Mouse (Mus musculus): ENCODE measurements at regions not wholly inside any gene's neighbourhood (a gene's known extent, or its start where the extent isn't known, plus 50 kb on each side); places are given as distances from the start of the nearest gene placed in this dataset.

DNA sequence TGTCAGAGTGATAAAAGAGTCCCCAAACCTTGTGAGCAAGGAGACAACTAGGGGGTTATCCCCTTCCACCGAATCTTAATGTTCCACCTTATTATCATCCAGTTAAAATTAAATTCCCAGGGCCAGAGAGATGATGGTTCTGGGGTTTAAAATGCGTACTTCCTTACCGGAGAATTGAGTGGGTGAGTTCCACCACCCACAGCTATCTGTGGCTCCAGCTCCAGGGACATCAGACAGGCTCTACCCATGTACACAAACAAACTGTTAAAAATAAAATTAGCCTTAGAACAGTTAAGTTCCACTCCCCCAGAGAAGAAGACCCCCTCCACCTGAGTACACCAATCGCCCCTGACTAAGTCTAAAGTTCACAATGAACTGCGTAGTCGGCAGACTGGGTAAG lies 52.0 kb upstream of the Mgat5 start:
- no peak for DNase-seq

DNA sequence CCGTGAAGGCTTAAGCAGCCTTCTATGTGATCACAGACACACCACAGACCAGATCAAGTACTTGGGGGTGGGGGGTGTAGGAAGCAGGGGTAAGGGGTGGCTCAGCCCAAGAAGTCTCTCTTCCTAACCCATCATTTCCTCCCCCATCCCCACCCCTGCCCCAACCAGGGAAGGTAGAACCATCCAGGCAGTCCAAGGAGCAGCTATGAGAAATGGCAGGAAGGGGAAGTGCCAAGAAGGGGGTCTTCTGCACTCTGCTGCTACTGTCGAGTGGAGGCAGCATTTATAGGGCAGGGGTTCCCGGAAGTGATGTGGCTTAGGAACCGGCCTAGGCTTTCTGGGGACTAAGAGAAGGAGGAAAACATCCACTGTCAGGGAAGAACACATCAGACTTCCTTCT lies 69.3 kb upstream of the Mgat5 start:
- no peak for DNase-seq

DNA sequence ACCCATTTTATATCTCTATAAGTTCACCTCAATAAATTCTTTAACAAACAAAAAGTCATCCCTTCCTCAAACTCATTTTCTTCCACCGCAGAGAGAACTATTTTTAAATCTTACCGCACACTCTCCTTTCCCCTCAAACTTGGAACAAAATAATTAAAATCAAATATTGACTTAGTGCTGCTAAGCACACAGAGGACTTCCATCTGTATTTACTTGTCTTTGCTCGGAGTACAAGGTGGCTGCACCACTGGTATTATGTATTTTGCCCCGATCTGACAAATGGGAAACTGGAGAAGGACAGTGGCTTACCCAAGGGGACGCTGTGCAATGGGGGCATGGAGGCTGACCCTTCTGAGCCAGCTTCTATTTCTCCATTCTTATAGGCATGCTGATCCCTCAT lies 72.9 kb upstream of the Mgat5 start:
- no peak for DNase-seq

DNA sequence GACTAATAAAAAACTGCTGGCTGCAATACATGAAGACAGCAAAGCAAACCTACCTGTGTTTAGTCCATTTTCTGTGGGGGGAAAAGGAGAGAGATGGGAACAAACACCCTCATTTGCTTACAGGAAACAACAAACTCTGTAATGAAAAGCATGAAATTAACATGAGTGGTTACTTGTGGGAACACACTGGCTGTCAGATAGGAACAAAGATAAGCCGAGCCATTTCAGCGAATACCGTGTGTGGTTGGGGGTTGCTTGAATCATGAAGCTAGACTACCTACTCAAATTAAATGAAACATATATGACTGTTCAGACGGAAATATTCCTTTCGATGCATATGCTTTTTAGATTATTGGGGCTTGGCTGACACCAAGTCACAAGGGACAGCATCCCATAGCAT lies 80.0 kb upstream of the Mgat5 start:
- no peak for DNase-seq

DNA sequence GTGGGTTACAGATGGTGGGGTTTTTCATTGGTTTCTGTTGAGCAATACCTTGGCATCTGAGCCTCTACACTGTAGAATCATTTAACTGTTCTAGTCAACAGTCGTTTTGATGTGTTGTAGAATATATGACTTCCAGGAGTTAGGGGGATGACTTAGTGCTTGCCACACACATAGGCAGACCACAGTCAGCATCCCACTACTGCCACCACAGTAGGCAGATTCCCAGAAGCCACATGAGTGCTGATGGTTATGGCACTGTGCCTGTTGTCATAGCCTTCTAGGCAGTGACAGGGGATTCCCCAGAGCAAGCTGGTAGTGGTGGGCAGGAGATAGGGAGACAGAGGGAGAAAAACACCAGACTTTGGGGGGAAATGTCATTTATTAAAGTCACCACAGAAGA lies 86.8 kb upstream of the Mgat5 start:
- DNase-seq: no peak

DNA sequence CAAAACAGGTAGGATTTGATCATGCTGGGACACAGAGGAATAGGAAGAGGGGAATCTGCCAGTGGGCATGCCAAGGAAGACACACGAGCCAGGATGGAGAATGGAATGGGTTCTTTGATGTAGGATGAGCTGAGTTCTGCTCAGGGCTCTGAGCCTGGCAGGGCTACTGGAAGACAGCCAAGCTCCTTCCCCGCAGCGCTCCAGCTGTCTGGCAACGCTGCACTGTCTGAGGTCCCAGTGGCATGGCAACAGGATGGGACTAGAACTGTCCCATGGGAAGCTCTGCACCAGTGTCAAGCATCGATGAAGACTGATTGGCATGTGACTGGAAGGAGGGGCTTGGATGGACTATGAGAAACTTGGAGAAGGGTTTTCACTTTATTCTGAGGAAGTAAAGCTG lies 97.3 kb upstream of the Mgat5 start:
- DNase-seq: no peak

DNA sequence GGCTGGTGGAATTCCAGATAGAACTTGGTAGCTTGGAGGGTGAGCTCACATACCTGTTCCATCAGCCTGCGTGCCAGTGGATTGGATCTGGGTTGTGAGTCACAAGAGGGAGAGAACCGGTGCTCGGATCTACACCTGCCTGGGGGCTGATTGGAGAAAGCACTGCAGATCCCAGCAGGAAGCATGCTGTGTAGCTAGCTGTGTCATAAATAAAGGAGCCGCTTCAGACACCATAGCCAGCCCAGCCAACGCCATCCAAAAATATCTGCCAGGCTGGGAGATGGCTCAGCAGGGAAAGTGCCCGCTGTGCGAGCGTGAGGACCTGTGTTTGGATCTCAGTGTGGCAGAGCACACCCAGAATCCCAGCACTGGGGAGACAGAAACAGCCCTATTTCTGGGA lies 99.0 kb upstream of the Mgat5 start:
- no peak for DNase-seq

DNA sequence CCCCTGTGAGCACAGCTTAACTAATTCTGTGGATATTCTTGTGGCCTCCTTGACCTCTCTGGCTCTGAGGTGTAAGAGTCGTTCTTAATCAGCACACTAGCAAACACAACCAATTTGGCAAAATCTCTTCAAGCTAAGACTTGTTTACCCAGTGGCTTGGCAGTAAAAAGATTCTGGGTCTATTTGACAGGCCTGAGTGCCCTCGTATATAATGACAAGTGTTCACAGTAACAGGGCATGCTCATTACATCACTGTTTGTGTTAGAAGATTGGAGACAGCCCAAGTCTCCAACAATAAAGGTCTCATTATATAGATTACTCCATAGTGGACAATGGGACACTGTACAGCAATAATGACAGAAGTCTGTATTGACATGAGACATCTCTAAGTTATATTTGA lies 101.2 kb upstream of the Mgat5 start:
- no peak for DNase-seq

DNA sequence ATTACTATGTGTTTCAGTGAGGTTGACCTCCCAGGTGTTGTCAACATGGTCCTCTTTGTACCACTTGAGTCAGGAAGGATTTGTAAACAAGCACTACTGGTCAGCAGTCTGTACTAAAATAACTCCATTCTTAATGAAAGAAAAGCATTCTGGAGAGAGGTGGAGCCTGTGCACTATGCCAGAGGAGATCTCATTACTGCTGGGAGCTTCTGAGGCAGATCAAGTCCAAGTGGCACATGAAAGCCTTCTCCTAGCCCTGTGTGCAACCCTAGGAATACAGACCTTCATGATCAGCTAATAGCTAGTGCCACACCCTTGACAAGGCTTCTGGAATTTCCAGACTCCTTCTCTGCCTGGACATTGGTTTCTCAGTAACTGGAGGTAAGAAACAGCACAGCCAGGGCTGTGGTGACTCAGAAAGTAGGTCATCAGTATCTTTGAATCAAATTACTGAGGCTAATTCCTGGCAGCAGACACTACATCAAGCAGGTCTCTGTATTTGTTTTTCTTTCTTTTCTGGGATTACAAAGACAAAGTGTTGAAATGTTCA lies 105.9 kb upstream of the Mgat5 start:
- no peak for DNase-seq

DNA sequence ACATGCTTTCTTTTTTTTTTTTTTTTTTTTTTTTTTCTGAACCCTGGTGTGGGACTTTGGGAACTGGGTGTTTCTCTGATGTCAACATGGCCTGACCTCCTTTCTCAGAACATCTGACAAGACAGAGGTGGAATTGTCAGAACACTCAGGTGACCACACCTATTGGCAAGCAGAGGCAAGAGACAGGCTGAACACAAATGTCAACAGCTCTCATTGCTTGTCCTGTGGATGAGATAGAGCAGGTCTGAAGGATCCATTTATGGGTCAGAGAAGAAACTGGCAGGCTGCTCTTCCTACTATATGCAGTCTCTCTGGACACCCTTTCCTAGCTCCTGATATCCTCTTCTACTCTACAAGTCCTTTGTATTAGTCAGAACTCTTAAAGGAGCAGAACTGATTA lies 117.2 kb upstream of the Mgat5 start:
- no peak for DNase-seq

DNA sequence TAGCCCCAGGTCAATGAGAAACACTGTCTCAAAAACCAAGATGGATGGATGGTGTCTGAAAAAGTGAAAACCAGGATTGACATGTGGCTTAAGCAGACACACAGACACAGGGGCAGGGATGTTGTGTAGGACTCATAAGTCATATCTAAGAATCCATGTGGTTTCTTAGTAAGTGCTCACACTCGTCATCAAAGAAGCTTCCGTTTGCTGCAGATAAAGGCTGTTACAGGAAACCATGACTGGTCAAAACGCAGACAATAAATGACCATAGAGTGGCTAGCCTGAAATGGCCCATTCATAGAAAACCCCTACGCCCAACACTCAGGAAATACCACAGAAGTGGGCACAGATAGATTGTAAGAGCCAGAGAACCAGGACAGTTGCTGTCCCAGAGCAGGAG lies 118.8 kb upstream of the Mgat5 start:
- no peak for DNase-seq

DNA sequence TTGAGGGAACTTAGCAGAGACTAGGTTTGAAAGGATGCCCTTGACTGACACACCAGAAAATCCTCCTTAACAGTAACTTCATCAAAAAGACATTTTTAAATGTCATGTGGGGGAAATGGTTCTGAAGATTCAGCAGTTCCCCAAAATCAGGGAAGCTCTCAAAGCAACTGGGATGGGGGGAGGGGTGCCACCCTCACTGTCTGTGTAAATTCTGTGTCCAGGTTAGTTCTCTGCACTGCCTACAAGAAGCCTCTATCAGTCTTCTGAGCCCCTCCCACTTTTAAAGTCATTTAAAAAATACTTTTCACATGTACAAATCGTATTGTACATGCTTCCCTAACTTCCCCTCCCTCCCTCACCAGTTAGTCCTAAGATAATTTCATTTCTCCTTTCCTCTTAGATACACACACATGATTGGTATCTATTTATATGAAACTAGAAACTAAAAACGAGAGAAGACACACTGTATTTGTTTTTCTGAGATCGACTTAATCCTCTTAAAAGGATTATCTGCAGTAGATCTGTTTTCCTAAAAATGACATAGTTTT lies 121.0 kb upstream of the Mgat5 start:
- no peak for DNase-seq

DNA sequence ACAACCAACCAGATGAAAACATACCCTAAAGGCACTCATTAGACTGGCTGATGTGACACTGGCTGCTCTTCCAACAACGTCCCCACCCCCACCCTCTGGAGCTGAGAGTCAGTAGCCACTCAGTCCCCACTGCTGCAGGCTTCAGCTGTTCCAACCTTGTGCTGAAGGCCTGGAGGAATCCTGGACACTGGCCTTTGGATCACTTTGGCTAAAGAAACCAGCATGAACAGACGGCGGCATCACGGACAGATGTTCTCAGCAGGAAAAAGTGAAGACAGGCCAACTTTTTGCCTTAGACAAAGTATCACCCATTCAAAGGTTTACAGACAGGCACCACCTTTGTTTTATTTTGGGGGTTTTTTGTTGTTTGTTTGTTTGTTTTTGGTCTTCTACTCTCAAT lies 125.8 kb upstream of the Mgat5 start:
- no peak for DNase-seq

DNA sequence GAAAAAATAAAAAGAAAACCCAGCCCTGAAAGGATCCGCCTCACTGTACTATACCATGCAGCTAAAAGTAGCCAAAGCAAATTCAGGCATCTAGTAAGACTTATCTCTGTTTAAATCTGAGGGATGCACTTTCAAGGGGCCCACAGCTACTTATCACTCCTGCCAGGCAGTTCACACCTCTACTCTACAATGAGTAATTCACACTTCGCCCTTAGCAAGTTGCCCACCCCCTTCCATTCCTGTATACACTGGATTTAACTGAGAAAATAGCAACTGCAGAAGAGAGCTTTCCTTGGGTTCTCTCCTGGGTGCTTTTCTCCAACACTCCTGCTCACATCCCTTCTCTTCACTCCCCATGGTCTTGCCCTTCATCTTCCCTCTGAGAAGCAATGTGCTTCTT lies 142.4 kb upstream of the Mgat5 start:
- no peak for DNase-seq

DNA sequence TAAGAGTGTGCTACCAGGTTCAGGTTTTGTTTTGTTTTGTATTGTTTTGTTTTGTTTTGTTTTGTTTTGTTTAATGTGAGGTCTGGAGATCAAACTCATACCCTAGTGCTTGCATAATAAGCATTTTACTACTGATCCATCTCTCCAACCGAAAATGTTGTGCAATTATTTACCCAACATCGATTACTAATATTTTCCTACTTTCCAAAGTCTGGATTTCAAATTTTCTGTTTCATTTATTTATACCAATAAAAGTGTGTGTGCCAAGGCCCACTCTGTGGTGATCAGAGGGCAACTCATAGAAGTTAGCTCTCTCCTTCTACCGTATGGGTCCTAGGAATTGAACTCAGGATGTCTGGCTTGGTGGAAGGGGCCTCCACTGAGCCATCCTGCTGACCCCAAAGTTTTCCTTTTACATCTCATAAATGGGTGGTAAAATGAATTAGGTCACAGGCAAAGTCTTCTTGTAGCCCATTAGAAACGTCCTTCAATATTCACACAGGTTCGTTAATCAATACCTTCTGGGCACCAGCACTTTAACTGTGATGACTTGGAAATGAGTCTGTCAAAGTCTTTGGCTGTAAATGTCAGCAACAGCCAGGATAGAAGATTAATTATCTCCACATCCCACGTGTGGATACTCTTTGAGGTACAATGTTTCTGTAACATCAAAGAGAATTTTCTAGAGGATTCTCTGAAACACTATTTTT lies 158.9 kb upstream of the Mgat5 start:
- no peak for DNase-seq

DNA sequence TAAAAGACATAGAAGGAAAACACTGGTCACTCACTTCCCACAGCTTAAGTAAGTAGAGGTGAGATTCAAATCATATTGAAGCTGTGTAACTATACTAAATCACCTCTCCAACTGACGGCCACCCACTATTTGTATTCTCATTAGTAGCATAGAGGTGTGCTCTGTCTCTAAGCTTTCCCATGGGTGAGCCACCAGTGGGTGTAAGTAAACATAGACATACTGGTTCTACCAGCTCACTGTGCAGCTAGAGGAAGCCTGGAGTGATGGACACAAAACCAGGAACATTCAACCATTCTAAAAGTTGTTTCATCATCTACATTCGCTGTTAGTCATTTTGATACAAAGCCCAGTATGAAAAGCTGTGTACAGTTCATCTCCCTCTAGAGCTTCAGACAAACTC lies 170.1 kb upstream of the Mgat5 start:
- DNase-seq: no peak

DNA sequence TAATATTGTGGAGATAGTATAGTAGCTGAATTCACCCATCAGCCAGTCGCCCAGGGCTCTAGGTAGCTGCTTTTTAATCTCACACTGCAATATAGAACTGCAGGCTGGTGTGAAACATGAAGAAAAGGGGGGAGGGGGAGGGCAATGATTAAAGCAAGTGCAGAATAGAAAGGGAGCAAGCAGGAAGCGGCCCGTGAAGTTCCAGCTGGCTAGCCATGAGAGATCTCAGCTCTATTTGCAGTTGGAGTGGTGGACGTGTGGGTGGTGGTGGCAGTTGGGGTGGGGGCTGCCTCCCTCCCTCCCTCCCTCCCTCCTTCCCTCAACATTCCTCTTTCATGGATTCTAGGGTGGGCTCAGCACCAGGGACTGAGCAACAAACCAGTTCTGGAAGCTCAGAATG lies 173.3 kb upstream of the Mgat5 start:
- DNase-seq: no peak

DNA sequence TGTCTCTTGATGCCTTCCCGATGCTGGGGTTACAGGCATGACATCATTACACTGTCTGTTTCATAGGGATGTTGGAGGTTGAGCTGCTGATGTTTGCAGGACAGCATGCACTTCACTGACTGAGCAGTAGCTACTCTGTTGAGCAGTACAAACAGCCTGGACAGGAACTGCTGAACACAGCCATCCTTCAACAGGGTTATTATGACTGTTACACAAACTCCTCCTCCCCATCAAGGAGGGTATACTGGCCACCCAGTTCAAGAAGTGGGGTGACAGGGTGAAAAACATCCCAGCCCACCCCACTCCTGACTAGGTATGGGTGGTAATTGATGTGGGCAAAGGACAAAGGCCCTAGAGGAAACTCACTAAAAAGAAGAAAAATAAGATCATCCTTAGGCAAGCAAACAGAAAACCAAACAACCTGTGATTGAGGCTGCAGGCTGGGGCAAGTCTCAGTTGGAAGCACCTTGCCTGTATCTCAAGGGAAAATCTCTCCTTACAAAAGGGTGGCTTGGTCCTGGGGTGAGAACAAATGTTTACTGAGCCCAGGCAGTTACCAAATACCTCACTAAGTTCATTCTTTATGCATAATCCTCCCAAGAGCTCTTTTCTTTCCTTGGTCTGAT lies 175.8 kb upstream of the Mgat5 start:
- no peak for DNase-seq

DNA sequence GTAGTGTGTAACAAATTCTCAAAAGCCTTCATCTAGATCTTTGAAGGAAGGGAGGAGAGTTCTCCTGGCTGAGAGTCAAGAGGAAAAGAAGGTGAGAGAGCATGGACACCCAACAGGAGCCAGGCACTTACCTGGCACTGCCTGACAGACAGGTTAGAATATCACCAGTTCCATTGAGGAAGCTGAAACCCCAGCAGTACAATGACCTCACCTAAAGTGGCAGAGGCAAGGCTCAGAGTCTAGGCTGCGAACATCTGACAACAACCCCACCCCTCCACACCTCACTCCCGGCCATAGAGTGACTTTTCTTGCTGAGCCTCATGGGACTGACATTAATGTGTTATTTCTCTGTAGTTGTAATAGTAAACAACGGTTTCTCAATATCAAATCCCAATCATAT lies 181.7 kb upstream of the Mgat5 start:
- DNase-seq: no peak

DNA sequence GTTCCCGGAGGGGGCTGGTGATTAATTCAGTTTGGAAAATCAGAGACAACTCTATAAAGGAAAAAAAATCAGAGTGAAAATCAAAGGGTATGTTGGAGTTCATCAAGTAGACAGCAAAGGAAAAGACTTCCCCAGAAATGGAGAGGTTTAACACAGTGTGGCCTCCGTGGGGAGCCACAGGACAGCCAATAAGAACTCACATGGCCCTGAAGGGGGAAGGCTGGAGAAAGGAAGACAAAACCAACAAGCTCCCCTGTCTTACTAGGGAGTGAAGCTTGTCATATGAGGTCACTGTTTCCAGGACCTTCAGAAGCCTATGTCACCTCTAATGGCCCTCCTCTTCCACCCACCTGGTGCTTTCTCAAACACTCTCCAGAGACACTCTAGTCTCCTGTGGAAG lies 187.1 kb upstream of the Nckap5 start:
- peak; percentile 12 for DNase-seq

DNA sequence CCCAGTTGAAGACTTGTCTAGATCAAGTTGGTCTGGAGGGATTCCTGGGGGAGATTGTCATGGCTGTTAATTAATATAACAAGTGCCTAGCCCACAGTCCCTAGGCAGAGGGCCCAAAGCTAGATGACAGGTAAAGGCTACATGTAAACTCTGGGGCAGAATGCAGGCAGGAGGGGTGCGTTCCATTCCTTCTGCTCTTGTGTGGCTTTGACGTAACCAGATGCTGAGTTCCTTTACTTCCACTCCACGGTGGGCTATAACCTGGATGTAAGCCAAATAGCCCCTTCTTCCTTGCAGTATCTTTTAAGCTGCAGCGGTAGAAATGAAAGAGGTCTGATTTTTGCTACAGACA lies 185.3 kb upstream of the Nckap5 start:
- DNase-seq: no peak

DNA sequence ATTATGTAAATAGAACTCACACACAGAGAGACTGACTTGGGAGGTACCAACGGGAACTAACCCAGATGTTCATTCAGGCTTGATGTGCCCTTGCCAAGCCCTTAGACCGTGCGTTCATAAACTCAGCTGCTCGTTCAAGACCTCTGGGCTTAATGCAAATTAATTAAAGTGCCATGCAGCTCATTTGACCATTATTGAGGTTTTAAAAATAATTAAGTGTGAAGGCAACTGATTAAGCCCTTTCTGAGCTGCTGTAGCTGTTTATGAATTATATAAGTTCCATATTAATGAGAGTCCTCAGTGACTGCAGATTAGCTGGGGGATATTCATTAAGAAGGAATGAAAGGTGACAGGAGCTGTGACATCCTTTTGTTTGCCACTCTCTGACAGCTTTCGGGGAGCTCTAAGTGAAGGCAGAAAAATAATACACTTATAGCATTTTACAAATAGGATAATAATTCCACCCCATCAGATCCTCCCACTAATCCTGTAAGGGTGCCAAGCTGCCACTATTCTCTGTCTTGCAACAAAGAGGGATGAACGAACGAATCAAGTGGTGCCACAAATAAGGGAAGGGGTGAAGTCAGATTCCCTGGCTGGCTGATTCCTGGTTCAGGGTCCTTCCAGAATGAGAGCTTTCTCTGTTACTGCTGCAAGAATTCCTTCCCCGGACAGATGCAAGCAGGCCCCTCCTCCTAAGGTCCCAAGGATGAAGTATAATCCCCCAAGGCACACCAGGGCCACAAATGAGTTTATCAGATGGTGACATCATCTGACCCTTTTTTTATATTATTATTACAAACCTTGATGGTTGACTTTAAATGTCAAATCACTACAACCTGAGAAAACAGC lies 184.7 kb upstream of the Nckap5 start:
- DNase-seq: no peak

DNA sequence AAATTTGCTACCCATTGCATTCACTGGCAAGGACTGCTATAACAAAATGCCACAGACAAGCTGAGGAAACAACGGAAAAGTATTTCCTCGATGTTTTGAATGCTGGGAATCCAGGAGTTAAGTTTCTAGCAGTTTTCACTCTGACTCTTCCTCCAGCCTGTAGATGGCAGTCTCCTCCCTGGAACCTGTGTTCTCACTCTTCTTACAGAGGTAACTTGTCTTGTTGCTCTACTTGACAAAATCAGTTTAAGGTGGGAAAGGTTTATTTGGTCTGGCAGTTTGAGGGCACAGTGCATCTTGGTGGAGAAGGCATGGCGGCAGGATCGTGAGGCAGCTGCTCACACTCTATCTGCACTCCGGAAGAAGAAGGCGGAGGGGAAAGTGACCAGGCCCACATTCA lies 181.3 kb upstream of the Nckap5 start:
- peak; percentile 14 for DNase-seq

DNA sequence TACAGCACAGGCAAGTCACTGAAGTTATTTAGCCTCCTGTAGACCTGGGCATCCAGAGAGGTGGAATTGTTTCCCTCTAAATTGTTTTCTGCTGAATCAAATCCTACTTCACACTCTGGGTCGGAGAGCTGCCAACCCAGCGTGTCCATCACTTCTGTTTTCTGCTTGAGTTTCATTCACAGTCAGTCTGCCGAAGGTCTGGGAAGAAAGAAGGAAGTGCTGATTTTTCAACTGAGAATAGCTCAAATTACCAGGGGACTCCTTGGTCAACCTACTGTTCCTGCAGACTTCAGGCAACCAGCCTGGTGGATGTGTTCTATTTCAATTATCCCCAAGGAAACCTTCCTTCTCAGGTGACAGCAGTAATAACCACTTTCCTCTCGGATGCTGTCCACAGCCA lies 179.1 kb upstream of the Nckap5 start:
- DNase-seq: no peak
